Mouse (Mus musculus) mesoderm, embryonic 11.5 days (tissue): ENCODE measurements at regions not wholly inside any gene's neighbourhood (a gene's known extent, or its start where the extent isn't known, plus 50 kb on each side); places are given as distances from the start of the nearest gene placed in this dataset.

Experiments
- DNase-seq: peaks from one replicate; pipeline ENCODE4 v3.0.0-alpha.2; 2012; ENCODE audit warnings: low read depth, low spot score

DNA sequence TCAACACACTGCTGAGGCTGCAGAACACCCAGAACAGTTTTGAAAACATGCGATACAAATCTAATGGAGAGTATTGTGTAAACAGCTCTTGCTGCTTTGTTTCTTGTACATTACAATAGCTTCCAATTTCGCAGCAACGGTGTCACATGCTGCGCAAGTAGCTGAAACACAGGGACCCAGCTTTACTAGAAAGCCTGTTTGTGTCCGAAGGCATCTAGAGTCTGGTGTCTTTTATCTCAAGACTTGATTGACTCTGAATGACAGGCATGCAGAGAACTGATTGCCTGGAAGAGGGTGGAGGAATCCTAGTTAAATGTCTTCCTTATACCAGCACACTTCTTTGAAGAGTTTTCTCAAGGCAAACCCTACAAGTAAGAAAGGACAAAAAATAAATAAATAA lies 66.1 kb upstream of the Fgf10 start:
- DNase-seq: no peak

DNA sequence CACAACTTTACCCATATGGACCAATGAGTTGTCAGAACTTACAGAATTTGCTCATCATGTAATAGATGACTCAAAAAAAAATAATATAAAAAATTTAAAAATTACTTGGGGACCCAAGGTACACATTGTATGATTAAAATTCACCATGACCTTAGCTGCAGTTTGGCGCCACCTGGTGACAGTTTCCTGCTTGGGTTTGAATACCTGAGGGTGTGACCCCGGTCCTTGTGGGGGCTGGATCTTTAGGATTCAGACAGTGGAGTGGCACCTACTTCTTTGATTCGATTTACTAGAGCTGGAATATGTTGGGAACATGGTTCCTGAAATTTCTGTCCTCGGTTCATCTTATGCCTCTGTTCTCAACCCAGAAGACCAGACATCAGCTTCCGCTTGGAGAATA lies 72.7 kb upstream of the Fgf10 start:
- DNase-seq: no peak

DNA sequence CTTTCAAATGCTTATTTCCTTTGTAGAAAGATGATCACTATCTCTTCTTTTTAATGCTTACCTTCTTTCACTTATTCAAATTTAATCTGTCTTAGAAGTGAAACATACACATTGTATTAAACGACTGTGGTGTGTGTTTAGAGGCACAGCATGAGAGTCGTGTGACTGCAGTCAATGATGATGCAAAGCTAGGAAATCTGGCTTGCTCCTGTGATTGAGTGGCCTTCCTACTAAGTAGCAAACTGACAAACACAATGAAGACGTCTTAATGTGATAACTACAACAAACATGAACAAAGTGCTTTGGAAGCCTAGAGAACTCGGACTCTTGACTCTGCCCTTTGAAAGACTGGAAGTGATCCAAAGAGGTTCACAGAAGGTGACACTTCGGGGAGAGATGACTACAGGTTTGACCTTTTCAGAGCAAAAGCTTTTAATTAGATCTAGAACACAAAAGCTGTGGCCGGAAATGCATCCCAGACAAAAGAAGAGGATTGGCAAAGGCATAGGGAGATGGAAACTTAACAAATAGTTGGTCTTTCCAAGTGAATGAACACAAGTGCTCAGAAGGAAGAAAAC lies 73.3 kb upstream of the Fgf10 start:
- no peak for DNase-seq

DNA sequence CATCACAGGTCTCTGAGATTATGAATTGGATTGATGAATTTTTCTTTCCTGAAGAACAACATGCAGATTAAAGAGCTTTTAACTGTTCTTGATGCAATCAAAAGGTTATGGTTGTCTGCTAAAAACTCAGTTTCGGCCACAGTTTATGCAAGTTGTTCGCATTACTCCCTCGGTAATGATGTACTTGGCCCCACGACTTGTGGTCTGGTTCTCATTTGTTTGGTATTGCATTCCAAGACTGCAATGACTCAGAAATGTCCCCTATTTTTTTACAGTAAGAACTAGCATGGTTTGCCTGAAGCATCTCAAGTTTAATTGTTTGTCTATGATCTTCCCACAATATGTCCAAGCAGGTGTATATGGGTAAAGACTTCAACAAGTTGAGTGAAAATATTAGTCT lies 77.5 kb upstream of the Fgf10 start:
- no peak for DNase-seq

DNA sequence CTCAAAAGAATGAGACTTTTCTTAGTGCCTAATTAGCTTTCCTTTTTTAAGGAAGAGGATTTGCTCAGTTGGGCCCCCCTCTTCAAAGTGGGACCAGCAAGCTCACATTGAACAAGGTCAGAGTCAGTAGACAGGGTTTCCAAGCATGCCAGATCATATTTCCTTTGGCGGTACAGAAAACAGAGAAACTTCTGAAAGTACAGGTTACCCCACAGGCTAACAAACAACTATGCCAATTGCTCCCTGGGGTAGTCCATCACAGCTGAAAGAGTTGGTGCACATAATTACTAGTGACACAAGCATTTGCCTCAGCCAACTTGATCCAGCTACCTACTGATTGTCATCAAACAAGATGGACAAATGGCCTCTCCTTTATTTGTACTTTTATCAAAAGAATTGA lies 97.0 kb upstream of the Fgf10 start:
- no peak for DNase-seq

DNA sequence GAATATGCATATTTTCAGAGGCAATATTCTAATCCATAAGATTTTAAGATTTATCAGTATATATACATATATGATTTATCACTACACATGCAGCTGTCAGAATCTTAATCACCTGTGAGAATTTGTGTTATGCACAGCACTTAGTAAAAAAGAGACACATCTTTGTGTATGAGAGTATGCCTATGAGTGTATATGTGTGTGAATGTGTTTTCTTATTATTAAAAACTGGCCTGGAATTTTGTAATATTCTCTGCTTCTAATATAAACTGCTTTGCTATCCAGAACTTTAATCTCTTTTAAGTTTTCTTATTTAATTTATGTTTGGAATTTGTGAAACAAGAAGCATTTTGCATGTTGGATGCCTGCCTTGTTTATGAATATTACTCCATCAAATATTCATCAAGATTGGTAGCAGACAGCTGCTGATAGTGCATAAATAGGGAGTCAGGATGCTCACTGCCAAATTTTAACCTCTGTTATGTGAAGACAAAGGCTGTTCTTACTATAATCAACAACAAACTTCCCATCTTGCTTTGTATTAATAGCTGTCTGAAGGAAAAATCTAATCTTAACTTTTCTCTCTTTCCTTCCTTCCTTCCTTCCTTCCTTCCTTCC lies 104.3 kb upstream of the Fgf10 start:
- no peak for DNase-seq

DNA sequence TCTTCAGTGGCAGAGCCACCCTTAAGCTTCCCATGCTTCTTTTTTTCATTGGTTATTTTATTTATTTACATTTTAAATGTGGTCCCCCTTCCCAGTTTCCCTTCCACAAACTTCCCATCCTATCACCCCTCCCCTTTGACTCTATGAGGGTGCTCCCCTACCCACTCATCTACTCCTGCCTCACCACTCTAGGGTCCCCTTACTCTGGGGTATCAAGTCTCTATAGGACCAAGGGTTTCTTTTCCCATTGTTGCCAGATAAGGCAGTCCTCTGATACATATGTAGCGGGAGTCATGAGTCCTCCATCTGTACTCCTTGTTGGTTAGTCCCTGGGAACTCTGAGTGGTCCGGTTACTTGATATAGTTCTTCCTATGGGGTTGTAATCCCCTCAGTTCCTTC lies 110.6 kb upstream of the Fgf10 start:
- no peak for DNase-seq

DNA sequence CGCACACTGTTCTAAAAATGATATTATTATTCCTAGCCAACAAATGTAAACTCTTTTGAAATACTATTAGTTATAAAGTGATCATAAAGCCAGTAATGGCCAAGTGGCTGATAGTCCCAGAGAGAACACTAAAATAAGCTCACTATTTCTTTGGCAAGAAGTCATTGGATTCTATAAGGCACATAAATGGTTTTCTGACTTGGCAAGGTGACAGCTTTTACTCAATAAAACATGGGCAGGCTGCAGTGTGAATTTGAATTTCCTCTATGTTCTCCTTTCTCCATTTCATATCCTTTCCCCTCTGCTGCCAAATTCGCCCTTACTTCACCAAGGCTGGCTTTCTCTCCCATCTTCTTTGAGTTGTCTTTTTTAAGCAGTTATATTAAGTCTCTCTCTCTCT lies 117.6 kb upstream of the Fgf10 start:
- no peak for DNase-seq

DNA sequence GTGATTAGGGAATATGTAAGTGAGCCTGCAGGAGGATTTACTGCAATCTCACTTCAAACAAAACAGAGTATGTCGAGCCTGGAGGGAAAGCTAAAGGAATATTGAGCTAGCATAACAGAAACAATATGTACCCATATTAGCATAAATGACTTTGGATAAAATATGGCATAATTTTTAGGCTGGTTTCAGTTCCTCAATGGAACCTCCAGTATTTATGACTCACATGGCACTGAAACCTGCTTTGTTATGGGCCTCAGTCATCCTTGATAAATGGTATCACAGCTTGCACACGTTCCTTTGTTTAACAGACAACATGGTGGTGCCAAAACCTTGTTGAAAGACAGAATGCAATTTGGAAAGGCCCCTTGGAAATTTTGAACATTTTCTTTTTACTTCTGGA lies 130.8 kb upstream of the Fgf10 start:
- DNase-seq: no peak

DNA sequence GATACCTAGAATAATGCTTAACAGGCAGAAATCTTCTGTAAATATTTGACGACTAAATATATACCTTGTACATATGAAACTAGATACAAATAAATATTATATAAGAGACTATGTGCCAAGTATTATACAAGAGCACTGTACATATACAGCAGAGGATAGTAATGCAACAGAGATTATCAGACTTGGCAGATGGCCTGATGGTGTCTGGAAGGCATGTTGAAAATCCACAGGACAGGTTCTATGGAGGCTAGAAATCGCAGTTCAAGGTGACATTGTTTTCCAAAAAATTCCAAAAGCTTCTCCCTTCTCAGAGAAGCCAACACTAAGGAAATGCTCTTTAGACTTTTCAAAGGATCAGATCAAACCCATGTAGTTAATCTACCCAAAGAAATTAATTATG lies 126.9 kb upstream of the Mrps30 start:
- DNase-seq: no peak

DNA sequence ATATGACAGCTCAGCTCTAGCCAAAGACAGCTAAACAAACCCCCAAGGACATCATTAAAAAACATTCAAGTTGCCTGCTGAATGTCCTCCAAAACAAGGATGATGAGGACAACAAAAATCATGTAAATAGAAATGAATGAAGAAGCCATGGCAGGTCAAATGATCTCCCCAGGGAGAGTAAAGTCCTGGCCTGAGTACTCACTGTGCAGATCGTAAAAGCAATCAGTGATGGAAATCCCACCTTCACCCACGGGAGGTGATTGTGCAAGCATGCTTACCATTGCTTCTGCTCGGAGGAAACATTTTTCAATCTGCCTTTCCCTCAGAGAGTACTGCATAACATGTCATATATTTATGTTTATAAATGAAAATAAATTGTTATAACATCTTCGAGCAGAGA lies 119.1 kb upstream of the Mrps30 start:
- no peak for DNase-seq

DNA sequence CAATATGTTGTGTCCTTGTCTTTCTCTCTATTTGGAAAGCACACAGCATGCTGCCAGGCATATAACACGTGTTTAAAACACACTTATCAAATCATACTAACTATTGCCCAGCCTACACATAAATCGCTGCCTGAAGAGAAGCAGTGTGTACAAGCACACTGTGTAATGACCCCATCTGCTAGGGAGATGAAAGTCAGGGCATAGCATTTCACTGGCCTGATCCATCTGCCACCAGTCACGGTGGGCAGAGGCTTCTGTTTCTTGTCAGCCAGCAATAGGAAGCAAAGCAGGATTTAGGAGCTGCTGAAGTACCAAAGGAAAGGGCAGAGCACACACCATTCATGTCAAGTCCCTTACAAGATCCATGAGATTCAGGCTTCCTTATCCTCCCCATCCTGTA lies 103.6 kb upstream of the Mrps30 start:
- DNase-seq: peak; percentile 66

DNA sequence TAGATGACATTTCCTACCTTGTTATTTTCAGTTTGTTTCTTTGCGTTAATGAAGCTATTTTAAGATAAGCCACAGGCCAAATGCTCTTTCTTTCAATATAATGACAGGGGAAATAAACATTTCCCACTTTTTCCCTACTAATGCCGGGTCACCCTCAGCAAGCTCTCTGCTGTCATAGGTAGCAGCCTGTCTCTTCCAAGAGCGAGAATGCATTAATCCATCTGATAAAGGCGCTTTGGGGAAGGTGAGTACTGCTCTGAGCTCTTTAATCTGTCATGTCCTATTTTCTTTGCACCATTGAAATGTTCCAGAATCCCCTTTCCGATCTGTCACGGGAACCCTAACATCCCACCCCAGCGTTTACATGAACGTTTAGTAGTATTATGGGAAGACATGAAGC lies 96.0 kb upstream of the Mrps30 start:
- DNase-seq: no peak

DNA sequence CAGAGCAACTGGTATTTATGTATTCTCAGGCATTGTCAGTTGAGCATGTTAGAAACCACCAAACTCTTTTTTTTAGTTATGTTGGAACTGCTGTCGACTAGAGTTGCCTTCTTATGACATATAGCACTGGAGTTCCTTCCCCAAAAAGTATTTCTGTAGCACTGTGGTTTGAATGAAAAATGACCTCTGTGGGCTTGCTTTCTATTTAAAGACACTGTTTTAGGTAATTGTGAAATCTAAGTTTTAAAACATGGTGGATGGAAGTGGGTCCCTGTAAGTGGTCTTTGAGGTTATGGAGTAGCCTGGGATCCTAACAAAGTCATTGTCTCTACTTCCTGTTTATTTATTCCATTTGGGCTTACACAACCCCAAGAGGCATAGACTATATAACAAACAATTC lies 93.2 kb upstream of the Mrps30 start:
- DNase-seq: no peak

DNA sequence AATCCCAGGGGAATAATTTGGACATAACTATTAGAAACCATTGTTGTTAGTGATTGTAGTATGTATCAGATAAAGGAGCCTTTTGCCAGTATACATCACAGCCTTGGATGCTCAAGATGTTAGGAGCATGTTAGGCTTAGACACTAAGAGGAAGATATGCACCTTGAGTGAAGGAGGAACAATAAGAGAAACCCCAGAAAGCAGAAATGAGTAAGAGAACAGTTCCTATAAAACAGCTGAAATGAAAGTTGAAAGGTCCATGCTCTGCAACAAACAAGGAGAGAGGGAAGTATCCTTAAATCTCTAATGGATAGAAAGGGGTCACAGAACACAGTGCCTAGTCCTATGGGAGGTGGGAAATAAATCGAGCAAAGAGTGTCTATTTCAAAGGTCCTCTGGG lies 91.4 kb upstream of the Mrps30 start:
- DNase-seq: no peak

DNA sequence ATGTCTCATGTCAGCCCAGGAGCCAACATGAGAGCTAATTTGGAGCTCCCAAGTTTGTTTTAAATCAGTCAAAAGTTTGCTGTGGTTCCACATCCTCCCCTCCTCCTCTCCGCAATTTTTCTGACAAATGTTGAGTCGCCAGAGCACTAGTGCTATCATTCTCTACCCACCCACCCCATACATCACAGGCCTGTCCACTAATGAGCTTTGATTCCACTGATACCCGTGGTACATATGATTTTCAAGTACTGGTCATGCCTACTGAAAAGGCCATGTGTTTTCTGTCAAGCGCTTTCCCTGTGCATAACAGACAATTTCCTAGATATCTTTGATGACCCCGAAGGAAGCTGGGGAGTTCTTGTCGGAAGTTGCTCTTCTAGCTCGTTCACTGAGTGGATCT lies 85.5 kb upstream of the Mrps30 start:
- DNase-seq: no peak

DNA sequence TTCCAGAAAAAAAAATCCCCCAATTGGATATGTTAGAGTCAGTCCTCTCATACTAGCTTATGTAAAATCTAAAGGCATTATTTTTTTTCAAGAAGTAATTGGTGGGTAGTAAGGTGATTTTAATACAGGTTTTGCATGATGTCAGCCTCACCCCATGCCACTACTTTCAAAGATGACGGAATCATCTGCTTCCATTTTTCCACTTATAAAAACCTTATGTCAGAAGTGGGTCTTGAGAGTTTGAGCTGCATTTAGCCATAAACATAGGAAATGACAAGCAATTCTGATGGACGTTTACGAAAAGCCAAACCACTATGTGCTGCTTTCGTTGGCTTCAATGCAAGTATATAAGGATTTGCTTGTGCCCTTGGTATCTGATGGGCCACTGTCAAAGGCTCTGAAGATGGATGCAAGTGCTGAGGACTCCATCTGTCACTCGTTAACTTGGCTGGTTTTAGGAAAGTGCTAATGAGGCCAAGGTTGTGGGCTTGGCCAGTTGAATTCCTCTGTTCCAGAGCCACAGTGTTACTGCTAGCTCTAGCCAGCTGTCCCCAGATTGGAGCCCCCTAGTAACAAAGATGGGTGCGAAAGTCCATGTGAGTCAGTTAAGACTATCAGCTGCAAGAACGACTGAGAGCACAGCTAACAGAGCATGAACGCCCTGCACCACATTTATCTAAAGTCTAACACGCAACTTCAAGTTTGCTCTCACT lies 72.8 kb upstream of the Mrps30 start:
- DNase-seq: no peak

DNA sequence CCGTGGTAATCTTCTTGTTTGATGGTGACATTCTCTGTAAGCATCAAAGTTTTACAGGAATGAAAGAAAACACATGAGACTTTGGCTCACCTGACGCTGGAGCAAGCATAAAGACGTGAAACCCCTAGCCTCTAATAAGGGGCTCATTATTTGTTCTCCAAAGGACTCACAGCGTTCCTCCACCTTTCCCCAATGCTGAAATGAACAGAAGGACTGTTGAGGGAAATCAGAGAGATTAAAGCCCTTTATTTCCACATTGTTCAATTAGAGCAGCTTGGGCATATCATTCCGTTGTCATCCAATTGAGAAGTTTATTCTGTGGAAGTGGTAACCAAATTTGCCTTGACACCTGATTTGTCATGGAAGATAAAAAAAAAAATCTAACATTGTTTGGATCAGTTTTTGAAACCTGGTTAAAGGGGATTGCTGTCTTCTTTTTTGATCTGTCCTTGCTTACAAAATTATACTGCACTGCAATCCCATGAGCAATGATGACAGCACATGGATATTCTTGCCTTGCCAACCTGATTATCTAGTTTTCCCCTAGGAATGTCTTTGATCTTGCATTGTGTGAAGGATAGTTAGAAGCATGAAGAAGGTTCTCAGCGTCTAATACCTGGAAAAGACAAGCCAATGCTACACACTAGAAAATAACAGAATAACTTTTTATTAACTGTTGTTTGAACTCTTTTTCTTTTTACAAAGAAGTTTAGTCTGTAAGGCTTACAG lies 62.1 kb upstream of the Mrps30 start:
- DNase-seq: no peak

DNA sequence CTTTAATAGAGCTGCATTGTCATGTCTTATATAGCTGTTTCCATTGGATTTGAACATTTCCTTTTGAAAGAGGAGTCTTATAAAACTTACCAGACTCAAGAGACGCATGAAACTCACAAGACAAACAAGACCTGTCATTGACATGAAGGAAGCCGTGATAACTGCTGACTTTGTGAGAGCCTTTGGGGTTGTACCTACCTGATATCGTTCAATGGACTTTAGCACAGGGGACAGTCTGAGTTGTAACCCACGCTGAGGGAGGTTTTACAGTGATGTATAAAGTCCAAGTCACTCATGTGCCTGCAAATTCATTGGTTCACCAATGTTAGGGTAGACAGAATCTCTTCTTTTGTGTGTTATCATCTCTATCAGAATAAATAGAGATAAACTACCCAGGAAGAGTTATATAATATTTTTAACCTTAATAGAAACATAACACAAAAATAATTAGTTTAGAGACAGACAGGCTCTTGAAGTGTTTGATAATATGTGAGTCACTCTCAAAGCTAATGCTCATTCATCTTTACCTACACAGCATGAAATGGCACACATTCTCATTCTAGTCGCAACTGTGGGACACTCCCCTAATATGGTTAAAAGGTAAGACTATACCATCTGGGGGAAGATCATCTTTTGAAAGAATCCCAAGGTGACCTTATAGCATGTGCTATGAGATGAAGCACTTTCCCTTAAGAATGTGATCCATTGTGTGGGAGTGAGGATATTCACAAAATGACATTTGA lies 54.4 kb upstream of the Mrps30 start:
- DNase-seq: no peak
